Mouse (Mus musculus): ENCODE results near the gene Pigk.

The Pigk gene

DNA sequence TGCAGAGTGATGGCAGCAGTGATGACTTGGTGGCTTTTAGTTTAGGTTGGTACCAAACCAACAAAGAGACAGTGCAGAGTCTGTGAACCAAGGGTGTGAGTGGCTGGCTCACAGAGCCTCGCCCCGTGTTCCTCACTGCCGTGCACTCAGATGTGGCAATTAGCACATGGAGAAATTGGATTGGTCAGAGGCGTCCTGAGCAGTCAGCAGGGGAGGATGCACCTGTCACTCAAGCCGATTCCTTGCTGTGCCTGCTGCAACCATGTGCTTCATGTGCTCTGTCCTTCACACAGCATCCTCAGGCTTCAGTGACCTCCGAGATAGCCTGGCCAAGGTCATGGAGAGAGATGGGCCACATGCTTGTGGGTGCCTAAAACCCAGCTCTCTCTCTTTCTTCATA lies 14.3 kb downstream of the Pigk start:
- DNase-seq (ENCODE audit: low spot score) = no peak

DNA sequence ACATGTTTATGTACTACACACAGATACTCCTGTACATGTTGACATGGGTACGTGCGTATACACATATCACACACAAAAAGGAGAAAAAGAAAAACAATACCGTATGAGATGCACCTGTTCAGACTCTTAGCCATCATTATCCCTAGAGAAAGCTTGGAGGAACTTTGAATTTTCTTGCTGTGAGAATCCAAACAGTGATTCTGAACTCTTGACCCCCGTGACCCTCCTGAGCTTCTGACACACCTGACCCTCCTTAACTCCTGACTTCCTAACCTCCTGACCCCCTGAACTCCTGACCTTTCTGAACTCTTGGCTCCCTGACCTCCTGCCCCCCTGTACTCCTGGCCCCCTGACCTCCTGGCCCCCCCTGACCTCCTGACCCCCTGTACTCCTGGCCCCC lies 19.1 kb downstream of the Pigk start:
- DNase-seq (ENCODE audit: low spot score) = no peak

DNA sequence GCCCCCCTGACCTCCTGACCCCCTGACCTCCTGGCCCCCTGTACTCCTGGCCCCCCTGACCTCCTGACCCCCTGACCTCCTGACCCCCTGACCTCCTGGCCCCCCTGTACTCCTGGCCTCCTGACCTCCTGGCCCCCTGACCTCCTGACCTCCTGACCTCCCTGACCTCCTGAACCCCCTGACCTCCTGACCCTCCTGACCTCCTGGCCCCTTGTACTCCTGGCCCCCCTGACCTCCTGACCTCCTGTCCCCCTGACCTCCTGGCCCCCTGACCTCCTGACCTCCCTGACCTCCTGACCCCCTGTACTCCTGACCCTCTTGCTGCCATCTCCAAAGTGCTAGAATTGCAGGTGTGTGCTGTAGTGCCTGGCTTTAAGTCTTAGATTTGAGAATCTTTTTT lies 19.6 kb downstream of the Pigk start:
- DNase-seq (ENCODE audit: low spot score) = no peak

DNA sequence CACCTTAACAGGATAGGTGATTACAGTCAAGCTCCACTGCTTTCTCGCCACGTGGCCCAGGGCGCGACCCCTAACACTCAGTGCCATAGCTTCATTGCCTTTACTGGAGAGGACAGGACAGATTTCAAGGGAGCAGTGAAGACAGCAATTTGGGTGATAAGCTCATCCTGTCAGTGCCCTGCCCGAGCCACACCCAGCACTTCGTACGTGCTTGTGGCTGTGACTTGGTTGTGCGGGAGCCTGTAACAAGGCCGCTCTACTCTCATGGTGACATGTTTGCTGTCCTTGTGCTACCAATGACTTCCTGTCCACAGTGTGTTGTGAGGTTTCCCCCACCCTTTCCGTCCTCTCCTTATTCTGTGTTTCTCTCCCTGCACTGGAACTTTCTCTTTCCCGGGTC lies 20.2 kb downstream of the Pigk start:
- DNase-seq (ENCODE audit: low spot score) = no peak

DNA sequence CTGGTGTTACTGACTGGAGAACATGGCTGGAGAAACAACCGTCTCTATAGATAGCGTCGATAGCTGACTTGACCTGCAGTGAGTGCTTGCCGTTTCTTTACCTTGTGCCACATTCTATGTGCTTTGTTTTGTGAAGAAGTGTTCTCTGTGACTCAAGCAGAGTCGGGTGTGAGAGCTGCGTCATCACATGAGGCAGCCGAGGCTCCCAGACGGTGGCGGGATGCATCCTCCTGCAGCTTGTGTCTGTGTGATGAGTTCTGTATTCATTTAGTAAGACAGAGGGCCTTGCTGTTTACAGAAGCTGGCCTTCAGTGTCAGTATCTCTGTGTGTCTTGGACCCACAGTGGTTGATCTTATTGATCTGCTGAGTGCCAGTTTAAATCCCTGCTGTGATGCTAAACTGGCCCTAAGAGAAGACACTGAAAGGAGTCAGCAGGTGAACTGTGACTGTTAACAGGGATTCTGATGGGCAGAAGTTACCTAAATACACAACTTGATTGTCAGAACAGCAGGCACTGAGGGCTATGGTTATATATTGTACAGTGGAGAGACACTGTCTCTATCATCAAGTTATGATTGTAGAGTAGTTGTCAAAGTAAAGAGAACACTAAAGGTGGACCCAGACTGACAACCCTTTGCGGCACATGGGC lies 21.8 kb downstream of the Pigk start:
- DNase-seq (ENCODE audit: low spot score) = no peak

DNA sequence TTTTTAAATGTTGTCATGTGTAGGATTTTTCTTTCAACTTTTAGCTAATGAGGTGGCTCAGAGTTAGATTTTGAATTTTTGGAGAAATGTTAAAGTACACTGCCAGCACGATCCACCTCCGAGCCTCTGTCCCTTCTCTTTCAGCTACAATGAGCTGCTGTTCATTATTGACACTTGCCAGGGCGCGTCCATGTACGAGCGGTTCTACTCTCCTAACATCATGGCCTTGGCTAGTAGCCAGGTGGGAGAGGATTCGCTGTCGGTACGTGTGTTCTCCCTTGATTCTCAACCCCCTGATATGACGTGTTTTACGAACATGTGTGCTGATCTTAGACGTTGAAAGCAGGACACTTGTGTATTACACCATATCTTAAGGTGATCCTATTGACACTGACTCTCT lies 30.4 kb downstream of the Pigk start:
- no peak for DNase-seq (ENCODE audit: low spot score)

DNA sequence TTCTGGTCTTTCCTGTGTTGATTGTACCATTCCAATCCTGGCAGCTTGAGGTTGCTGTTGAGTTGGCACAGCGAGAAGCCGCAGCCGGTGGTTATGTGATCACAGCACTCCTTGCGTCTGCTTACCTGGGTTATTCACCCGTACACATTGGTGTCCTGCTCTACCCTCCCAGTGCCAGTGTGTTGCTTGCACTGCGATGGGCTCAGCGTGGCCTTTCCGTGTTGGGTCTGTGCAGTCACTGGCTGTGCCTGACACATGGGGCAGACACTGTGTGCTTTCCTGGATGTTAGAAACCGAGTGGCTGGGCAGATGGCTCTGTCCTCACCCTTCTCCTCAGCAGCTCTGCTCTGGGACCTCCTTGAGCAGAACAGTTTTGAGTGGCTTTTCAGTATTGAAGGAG lies 31.7 kb downstream of the Pigk start:
- DNase-seq (ENCODE audit: low spot score) = no peak

DNA sequence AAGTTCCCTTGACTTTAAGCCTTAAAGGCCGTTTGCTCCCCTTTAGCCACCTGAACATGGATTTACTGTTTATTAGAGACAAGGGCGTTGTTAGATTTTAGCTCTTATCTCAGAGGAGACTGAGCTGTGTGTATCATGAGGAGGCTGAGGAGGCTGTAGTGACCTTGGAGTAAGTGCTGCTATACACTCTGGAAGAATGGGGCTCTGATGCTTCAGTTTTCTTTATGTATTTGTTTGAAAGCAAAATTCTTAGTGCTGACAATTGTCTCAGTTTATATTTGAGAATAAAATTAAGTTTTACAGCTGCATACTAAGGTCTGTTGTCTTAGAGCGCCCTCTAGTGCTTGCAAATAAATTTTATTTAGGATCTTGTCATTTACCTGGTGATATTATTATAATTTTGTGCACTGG lies 35.6 kb downstream of the Pigk start:
- DNase-seq (ENCODE audit: low spot score) = no peak

DNA sequence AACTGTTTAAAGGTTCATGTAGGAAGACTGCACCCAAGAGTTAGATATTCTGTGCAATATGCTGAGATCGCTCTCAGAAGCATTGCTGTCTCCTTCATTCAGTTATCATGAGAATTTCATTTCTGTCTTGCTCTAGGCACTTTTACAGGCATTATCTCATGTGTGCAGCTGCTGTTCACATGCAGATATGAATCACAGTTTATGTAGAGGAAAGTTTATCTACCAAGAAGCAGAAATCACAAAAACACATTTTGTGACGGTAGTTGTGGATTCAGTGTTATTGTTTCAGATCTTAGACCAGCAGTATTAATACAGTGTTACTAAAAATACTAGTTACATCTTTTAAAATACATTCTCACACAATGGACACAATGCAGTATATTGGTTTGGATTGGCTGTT lies 36.0 kb downstream of the Pigk start:
- no peak for DNase-seq (ENCODE audit: low spot score)

DNA sequence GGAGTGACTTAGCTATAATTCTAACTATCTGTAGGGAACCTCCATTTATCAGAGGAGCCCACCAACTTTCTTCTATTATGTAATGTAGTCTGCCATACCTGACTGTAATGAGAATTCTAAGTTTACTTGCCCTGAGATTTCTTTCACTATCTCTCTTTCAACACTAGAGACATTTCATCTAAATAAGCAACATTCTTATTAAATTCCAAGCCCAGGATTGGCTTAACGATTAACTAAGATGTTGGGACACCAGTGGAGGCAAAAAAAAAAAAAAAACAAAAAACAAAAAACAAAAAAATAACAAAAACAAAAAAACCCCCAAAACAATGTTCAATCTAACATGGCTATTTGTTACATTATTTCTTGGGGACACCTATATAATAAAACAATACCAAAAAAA lies 39.0 kb downstream of the Pigk start:
- no peak for DNase-seq (ENCODE audit: low spot score)

DNA sequence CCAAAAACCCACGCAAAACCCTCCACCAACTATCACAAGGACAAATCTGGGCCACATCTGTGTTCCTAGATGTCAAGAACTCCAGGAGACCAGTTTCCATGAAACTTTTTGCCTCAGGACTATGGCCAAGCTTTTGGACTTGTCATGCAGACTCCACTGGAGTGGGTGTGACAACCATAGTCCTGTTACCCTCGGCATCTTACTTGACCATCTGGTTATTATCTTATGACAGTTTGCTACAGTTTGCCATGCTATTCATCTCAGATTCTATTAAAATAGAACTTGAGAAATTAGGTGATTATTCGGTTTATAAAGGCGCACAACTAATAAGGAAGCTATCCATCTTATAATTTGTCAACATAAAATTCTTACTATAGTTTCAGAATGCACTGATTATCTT lies 39.4 kb downstream of the Pigk start:
- no peak for DNase-seq (ENCODE audit: low spot score)

DNA sequence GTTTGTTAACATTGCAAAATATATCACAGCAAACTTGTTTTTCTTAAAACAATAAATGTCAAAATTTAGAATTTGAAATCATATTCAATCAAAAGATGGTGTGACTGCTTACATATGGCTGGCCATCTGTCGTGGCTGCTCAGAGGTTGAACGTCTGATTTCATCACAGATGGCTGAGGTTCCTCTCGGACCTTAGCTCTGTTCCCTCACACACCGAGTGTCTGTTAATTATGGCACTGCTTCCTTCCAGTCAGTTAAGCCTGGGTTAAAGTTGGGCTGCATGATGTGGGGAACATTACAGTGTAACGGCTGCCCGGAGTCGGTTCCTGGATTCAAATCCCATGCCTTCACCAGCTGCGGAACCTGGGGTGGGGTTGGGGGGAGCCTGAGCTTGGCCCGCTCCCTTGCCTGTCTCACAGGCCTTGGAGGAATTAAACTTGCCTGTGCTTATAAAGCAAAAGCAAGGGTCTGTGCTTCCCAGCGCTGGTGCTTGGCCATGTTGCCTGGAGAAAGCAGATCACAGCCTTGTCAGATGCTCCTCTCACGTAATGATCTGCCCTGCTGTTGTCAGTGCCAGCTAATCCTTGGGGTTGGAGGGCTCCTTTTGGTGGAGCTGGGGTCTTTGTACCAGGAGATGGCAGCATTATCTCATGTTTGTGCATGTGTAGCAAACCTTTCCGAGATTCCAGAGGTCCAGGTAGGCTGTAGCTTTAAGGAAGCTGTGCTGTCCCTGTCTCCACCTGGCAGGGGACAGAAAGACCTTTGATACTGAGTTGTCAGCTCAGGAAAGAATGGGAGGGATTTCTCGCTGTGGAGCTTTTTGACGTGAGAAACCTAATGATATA lies 40.2 kb downstream of the Pigk start:
- DNase-seq (ENCODE audit: low spot score) = no peak

DNA sequence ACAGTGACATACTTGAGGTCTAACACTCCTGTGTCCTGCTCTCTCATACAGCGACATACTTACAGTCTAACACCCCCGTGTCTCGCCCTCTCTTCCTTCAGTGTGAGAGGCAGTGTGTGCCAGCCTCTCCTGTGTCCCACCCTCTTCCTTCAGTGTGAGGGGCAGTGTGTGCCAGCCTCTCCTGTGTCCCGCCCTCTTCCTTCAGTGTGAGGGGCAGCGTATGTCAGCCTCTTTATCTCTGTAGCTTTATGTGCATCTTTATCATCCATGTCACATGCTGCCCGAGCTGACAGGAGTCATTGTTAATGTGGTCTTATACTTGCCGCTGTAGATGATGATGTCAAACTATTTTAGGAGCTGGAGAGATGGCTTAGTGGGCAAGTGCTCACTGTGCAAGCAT lies 41.6 kb downstream of the Pigk start:
- no peak for DNase-seq (ENCODE audit: low spot score)

DNA sequence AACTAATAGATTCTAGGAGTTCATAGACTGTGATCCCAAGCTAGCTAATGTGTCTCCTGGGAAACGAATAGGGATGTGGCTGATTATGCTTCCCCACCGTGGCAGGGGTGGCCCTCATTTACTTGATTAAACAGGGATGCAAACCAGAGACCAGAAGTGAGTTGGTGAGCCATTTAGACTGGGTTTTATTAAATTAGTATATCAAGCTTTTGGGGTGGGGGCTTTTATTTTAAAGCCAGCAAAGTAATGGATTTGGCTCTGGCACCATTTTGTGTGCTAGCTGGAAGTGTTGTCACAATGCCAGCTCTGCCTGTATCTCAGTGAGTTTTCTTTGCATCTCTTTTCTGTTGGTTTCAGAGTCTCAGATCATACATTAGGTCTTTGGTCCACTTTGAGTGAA lies 43.0 kb downstream of the Pigk start:
- no peak for DNase-seq (ENCODE audit: low spot score)

DNA sequence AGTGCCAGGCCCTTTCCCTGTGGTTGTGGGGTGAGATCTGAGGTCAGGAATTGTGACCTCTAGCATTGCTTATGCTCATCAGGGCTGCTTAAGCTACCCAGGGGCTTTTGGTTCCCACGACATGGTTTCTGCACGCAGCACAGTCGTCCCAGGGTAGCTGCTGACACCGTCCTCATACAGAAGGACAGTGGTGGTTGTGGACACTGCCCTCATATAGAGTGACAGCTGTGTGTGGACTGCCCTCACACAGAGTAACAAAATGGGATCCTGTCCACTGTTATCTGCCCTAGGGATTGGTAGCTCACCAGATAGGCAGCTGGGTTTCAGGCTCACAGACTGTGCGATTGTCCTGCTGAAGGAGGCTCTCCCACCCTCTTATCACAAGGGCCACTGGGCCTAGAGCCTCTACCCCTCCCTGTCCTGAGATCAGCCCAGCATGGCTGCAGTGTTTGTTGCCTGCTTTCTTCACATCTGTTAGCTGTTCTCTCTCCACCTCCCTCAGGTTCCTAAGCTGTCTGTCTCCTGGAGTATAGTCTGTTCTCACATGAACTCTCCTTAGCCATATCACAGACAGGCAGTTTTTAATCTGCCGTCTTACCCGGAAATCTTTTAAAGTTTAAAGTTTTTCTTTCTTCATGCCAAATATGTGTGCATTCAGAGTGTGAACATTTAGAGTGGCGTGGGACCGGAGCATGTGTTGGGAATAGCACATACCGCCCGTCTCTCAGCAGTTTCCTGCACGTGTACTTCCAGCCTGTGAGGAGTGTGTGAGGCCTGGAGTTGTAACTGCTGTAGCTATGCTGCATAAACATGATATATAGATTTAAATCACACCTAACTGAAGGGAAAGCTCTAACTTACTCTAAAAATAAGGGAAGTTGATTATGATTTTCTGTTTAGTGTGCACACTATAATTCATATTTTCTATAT lies 43.8 kb downstream of the Pigk start:
- no peak for DNase-seq (ENCODE audit: low spot score)

DNA sequence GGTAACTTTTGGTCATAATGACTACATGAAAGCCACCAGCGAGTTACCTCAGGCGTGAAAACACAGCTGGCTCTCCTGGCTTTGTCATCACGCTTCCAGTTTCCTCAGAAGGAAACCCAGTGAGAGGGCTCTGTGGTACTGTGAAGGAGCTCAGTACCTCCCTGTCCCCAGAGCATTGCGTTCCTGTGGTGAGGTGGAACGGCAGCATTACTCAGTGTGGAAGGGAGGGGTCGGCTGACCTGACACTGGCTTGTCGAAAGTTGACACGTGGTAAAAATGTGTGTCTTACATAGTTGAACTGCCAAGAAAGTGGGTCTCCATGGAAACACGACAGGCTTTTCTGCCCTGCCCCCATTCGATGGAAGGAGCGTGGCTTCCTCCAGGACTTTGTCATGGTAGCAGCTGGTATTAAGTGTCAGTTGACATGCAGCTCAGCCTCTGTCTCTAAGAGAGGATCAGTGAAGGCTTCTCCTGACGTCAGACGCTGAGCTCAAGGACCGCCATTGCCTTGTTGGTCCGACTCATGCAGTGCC lies 44.7 kb downstream of the Pigk start:
- DNase-seq (ENCODE audit: low spot score) = no peak

DNA sequence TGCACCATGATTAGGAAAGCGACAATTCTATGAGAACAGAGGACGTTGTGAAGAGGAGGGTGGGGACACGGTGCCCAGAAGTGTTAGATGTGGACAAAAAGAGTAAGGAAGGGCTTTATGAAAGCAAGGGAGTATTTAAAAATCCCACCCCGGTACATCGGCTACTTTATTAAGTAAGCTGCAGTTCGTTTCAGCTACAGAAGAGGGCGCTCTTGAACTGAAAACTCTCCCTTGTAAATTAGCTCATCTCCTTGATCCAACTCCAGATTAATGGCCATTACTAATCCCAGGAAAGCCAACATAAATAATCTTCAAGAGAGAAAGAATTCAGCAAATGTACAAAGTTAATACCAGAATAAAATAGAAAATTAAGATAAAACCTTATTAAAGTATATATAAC lies 47.2 kb downstream of the Pigk start:
- no peak for DNase-seq (ENCODE audit: low spot score)

DNA sequence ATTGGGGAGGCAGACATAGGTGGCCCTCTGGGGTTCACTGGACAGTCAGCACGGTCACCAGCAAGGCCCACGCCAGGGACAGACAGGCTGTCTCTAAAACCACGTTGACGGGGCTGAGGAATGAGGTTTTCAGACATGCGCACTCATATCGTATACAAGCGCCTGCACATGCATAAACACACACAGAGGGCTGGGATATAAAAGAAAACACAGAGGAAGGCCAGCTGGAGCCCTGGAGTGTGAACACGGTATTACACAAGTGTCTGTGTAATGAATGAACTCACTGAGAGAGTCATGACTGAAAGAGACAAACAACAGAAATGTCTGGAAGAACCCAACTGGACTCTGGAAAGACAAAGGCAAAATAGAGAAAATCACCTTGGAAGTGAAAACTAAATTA lies 47.8 kb downstream of the Pigk start:
- no peak for DNase-seq (ENCODE audit: low spot score)

DNA sequence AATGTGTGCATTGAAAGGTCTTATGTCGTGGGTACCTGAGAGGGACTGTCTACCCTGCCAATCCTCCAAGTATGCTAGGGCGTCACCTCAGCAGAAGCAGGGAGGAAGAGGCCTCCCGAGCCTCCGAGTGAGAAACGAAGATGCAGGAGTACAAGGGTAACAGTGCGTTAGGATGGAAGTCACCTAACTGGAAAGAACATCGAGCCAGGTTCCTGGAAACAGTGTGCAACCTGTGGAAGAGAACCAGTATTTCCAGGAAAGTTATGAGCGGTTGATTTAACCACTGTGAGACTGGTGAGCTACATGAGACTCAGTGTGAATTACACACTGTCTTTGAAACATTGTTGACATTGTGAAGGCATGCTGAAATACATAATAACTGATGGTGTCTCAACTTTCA lies 48.4 kb downstream of the Pigk start:
- DNase-seq (ENCODE audit: low spot score) = no peak

DNA sequence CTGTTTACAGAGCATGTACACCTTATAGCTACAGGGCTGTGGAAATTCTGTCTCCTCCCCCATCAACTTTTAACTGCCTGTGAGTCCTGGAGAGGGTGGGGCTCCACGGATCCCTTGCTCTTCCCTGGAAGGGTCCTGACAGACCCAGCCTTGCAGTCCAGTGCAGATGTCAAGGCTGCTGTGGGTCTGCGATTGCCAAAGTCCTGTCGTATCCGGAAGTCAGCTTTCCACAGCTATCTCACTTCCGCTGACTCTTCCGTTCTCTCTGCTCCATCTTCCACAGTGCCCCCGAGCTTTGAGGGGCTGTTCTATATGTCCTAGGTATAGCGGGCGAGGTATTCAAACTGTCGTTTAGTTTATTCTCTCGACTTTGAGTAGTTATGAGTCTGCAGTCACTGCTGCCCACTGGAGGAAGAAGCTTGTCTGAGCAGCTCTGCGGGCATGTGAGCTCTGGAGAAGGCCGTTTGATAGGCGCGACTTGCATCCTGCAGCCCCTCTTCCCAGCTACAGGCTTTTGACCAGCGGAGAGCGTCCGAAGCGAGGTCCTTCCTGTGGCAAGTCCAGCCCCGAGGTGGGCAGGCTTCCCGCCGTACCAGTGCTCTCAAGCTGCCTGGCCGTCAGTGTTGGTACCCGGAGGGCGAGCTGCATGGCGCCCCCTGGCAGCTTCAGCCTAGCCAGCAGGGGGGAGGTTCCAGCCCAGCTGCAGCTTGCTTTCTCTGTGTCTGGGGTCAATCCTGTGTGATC lies 49.4 kb downstream of the Pigk start:
- no peak for DNase-seq (ENCODE audit: low spot score)

DNA sequence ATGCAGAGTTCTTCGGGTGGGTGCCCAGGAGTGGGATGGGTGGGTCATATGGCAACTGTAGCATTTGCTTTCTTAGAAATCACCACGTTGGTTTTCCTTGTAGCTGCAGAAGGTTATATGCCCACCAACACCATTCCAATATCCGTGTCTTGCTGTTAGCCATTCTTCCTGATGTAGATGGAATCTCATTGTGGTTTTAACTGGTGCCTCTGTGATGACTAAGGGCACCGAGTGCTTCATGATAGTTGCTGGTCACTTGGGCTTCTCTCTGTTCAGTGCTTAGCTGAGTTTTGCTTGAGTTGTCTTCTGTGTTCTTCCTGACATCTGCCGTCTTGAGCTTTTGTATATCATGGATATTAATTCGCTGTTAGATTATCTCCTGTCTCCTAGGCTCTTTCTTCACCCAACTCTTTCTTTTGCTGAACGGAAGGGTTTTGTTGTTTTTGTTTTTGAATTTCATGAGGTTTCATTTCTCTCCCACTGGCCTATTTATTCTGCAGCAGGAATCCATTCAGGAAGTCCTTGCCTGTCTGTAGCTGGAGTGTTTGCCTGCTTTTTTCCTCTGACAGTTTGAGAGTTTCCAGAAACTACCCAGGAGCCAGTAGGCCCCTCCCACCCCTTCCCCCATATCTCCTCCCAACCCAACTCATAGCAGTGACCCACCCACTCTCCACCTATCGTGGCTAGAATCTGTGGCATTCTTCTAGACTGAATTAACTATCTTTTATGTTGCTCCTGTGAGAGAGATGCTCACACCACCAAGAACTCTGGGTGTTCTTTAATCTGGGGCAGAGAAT lies 50.8 kb downstream of the Pigk start:
- DNase-seq (ENCODE audit: low spot score) = no peak

All from urinary bladder, postnatal 10 days (tissue).